Mouse (Mus musculus): ENCODE results near the gene Repin1. TPM values are rescaled to one million over a fixed set of nuclear protein-coding genes. Genes with fewer than 3 reads are reported as not detected.
A peak's percentile ranks its signal among the peaks of the same experiment; 100 is the strongest.
"Not testable (repeated sequence)": the region's sequence is repeated elsewhere in the genome, so short reads cannot be mapped to it uniquely, and the experiment has no call there.

Repin1 gene
- total RNA-seq, 2 experiments from 2014 or later = 30.4 to 31.2 TPM

DNA sequence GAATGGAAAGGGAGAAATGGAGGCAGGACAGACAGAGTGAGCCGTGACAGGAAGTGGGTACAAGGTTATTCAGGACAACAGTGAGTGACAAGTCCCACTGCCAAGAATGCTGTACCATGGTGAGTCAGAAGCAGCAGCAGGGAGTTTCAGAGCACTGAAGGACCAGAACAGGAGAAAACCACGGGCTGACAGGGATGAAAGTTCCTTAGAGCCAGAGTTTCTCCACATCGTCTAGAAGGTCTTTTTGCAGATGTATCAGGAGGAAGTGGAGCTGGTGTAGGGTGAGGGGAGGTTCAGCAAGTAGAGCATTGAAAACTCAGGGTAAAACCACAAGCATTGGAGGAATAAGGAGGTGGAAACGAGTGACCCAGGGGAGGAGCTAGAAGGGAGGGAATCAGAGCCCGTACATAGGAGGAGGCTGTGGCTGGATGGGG, 14.5 kb upstream of the Repin1 start:
- no peak for DNase-seq

- no peak for DNase-seq
Measured at GRCm38 (mm10) chr6:48581257-48581656, 12.4 kb upstream of the Repin1 start.

- DNase-seq = no peak
Measured at GRCm38 (mm10) chr6:48582037-48582436, 11.6 kb upstream of the Repin1 start.

GRCm38 (mm10) chr6:48589194-48589750, 4.4 kb upstream of the Repin1 start, which contains the start of gene Gm45021:
Gm45021 (plus strand) TSS chr6:48589610.
- no peak for DNase-seq

DNA sequence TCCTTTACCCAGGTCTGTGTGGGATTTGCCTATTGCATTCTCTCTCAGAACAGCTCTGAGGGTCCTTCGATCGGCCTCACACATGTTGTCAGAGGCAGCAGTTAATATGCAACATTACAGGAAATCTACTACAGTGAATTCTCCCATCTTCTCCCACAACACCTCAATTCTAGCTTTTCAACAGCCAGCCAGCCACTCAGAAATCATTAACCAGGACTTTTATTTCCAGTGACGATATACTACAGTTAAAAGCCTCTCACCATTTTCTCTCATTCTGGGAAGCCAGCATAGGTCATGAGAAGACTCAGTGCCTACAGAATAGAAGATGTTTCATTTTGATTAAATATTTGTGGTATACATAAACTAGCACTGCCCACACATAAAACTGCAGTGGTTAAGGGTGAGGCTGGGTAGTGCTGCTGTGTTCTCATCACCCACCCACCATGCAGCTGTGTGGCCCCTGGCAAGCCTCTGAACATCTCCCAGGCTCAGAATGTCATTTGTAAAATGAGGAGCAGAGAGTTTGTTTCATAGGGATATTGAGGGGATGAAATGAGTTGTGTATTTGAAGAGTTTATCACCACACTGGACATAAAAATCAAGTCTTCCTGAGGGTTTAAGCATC, 2.4 kb upstream of the Repin1 start:
- no peak for DNase-seq

DNA sequence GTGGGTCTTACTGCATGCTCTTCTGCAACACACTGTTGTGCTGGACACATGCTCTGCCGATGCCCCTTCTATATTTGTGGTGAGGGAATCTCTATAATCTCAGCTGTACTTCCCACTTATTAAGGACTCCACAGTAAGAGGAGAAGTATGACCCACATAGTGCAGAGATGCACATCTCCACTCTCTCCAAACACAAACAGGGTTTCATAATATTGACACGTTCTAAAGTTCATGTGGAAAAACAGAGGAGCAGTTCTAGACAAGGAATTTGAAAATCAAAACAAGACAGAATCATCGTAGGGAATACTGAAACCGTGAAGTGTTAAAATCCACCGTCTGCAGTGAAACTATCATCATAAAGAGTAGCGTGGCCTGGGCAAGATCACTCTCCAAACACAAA, 1.8 kb upstream of the Repin1 start:
- DNase-seq = no peak

GRCm38 (mm10) chr6:48594043-48594738, 508 bp downstream of the Repin1 start:
- peak; percentile 55 for DNase-seq

- DNase-seq = no peak
Measured at GRCm38 (mm10) chr6:48595278-48595677, 1.6 kb downstream of the Repin1 start.

GRCm38 (mm10) chr6:48596545-48597232, 3.0 kb downstream of the Repin1 start:
- no peak for DNase-seq

- no peak for DNase-seq
Measured at GRCm38 (mm10) chr6:48597233-48597625, 3.5 kb downstream of the Repin1 start.

- no peak for DNase-seq
Measured at GRCm38 (mm10) chr6:48600594-48600993, 6.9 kb downstream of the Repin1 start.

- DNase-seq = peak; percentile 97
Measured at GRCm38 (mm10) chr6:48601271-48602079, 7.8 kb downstream of the Repin1 start, which contains the start of gene Zfp775. Zfp775 (plus strand) TSS chr6:48602063.

- DNase-seq = no peak
Measured at GRCm38 (mm10) chr6:48602080-48602741, 8.5 kb downstream of the Repin1 start.

GRCm38 (mm10) chr6:48608124-48608523, 14.4 kb downstream of the Repin1 start:
- no peak for DNase-seq

DNA sequence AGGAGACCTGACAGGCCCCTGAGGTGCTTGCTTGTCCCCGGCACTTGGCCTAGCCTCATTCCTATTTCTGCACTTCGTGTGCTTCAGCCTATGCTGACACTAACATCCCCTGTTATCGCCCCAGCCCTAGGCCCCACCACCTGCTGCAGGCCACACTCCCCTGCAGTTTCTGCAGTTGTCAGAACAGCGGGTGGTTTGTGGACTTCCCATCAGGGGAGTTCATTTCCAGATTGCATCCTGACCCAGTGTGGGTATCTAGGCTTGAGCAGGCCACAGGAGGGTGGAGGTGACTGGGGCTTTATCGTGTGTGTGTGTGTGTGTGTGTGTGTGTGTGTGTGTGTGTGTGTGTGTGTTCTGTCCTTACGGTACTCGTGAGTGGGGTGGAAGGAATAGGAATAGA, 15.8 kb downstream of the Repin1 start:
- DNase-seq = no peak

DNA sequence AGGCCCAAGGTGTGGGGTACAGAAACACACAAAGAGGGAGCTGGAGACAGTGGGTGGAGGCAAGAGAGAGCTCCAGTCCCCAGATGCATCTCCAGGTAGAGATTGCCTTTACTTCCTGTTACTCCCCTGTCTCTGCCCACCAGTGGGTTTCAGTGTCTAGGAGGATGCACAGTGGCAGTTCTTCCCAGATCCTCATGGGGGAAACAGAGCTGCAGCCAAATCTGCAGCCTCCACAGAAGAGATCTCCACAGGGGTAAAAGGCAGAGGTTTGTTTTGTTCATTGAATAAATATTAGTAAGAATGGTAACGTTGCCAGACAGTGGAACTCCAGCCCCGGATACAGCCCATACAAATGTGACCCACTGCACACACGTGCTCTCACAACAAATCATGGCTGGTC, 17.0 kb downstream of the Repin1 start:
- DNase-seq = no peak

GRCm38 (mm10) chr6:48613464-48613863, 19.8 kb downstream of the Repin1 start:
- no peak for DNase-seq

- DNase-seq = no peak
Measured at GRCm38 (mm10) chr6:48614756-48615155, 21.1 kb downstream of the Repin1 start.

- no peak for DNase-seq
Measured at GRCm38 (mm10) chr6:48620031-48620430, 26.3 kb downstream of the Repin1 start.

DNA sequence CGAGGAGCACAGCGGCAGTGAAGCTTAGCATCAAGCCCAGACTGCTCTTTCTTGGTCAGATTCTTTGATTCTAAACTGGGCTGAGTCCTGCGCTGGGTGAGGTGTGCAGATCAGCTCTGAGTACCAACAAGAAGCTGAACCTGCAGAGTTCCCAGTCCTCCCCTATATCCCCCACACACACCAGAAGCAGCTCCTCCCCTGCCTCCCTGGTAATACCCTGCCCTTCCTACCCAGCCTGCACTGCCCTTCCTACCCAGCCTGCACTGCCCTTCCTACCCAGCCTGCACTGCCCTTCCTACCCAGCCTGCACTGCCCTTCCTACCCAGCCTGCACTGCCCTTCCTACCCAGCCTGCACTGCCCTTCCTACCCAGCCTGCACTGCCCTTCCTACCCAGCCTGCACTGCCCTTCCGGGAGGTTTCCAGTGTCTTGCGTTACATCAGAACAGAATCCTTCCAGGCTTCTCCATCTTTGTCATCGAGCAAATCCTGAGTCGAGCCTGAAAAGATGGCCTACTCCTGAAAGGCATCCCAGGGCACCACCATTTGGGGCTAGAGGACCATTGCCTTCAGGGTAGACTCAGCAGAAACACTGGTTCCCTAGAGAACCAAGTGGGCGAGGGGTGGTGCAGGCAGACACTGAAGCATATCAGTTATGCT, 28.6 kb downstream of the Repin1 start:
- DNase-seq = not testable (repeated sequence)

DNA sequence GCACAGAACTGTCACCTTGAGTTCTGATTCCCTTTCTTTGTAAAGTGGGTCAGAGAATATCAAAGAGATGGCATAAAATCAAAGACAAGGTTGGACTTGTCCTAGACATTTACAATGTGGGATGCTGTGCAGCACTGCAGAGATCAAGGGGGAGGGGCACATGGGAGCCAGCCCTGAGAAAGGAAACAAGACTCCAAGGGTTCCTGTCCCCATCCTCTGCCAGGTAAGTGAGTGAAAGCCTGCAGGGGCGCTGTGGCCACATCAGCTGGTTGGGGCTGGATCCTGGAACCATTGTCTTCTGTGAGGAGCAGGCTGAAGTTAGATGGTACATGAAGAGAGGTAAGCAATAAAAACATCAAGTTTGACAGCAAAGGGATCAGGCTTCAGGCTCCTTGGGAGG, 29.8 kb downstream of the Repin1 start:
- DNase-seq = no peak
